Mouse (Mus musculus): Measurements from ENCODE around the gene Setd7.
A peak's percentile ranks its signal among the peaks of the same experiment; 100 is the strongest.

Setd7 gene

DNA sequence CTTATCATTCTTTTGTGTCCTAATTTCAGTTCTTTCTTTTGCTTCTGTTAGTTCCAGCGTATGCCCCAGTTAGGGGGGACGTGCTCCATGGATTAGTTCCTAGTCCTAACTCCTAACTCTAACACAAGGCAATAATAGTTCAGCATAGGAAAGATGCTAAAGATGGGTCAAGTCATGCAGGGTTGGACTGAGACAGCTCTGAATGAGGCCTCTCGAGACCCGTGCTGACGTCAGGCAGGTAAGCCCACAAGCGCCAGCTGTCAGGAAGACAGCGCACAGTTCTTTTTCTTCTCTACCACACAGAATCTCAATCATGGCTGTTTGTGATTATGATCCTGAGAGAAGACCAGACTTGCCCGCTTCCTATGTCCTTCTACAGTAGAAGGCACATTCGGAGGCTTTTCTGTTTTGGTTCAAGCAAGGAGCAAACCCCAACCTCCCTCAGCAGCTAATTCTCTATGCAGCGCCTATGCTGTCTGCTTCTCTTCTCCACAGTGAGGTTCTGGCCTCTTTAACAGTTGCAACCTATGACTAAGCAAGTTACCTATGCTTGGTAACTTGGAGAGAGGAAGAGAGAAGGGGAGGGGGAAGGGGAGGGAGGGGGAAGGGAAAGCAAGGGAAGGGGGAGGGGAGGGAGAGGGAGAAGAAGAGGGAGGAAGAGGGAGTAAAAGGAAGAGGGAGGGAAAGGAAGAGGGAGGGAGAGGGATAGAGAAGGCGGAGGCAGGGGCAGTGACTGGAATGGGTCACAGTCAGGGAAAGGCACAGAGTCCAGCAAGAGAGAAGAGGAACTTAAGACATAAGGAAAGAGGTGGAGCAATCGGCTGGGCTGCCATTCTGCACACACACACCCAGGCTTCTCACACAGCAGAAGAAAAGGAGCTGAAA lies 42.6 kb downstream of the Setd7 start:
- peak; percentile 74 for DNase-seq (ENCODE audit: low spot score)

DNA sequence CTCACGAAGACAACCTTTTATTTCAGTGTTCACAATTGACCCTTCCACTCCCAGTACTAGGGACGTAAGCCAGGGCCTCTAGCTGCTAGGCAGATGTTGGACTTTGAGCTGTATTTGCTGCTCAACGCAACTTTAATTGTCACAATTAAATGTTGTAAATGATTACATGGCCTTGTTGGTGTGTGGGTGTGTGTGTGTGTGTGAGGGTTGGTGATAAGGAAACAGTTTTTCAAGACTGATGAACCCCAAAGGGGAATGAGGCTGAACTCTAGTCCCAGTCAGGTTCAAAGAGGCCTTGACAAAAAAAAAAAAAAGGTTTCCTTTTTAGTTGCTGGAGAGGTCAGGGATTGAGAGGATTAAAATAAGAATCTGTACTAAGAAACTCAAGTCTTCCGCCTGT lies 43.2 kb downstream of the Setd7 start:
- no peak for DNase-seq (ENCODE audit: low spot score)

DNA sequence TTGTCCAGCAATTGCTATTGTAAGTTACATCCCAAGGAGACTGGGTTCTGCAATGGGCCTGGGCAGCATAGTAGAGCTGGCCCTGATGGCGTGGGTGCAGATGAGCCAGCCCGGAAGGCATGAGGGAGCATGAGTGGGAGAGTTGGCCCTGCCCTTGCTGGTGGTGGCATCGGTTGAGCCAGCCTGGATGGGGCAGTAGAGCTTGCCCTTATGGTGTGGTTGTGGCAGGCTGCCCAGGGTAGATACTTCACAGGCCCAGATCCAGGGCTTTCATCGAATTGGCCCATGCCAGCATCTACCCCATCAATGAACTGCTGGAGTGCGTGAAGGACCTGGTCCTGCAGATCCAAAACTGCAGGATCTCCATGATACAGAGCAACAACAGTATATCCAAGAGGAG lies 48.7 kb downstream of the Setd7 start:
- no peak for DNase-seq (ENCODE audit: low spot score)

DNA sequence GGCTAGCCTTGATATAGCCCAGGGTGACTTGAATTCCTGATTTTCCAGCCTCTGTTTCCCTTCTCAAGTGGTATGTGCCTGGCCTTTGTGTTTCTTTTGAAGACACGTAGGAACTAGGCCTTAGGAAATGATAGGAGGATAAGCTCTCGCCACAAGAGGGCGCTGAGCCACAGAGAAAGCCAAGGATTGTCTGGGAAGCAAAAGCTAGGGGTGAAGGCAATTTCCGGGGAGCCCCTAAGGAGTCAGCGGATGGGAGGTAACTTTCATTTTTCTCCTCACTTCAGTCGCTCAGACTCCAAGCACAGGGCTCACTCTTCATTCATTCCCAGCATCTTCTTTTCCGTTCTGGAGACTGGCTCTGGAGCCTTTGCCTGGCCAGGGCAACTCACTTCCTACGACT lies 49.8 kb downstream of the Setd7 start:
- DNase-seq (ENCODE audit: low spot score): peak; percentile 48

DNA sequence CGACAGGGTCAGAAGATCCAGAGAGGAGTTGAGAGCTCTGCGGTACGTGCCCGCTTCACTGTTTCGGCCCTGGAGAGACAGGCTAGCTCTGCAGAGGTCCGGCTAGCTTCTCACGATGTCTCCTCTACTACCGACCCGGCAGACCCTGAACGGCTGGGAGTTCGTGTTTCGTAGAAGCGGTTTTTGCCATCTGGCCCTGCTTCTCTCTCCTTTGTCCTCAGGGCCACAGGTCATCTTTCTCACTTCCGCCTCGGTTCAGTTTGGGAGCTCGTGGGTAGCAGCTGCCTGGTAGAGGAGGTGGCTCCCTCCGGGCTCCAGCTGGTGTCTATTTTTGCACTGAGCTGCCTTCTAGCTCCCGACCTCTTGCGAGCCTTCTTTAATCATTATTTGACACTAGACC lies 55.2 kb downstream of the Setd7 start:
- DNase-seq (ENCODE audit: low spot score): no peak

DNA sequence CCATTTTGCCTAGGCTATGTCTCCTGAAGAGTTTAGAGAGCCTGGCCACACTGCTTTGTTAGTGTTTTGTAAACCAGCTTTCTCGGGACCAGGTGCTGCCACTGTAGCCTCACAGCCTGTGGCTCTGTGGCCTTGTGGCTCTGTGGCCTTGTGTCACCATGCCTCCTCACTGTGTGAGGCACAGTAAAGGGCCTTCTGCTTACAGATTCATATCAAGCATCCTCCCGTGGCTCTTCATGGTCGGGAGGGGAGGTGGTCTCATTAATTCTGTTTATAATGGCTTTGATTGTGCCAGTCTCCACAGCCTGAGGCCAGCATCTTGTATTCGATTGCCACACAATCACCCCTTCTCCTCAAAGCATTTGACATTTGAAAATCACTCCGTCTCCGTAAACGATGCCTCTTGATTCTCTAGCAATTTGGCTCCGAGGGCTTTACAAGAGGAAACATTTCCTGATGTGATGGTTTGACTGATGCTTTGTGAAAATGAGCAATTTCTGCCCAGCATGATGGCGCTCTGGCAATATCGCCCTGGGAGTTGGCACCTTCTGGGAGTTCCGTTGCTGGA lies 56.2 kb downstream of the Setd7 start:
- no peak for DNase-seq (ENCODE audit: low spot score)

DNA sequence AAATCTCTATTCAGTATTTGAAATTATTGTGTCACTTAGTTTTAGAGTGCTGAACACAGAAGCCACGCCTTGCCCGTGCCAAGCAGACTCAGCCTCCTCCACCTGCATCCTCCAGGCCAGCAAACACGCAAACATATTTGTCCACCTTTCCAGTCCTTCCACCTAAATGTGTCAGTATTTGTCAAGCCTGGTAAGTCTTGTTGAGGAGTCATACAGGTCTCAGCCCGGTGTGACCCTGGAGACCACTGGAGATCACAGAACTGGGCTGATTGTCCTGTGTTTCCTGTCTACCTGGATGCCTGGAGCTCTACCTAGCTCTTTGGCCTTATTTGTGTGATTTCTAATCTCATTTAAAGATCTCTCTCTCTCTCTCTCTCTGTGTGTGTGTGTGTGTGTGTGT lies 60.8 kb downstream of the Setd7 start:
- no peak for DNase-seq (ENCODE audit: low spot score)

DNA sequence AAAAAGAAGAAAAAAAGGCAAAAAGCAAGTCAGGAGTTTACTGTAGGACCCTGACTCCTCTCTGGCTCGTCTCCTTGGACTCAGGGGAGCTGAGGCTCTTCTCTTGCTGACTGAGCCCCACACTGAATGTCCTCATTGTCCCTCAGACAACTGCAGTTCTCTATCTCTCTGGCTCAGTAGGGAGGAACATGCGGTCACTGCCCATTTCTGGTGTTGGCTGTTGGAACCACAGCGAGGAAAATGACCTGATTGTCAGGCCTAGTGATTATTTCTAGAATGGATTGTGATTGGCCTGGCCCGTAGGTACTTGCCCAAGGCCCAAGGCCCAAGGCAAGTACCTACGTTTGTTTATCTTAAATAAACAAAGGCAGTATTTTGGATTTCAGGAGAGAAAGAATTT lies 62.0 kb downstream of the Setd7 start:
- DNase-seq (ENCODE audit: low spot score): no peak

DNA sequence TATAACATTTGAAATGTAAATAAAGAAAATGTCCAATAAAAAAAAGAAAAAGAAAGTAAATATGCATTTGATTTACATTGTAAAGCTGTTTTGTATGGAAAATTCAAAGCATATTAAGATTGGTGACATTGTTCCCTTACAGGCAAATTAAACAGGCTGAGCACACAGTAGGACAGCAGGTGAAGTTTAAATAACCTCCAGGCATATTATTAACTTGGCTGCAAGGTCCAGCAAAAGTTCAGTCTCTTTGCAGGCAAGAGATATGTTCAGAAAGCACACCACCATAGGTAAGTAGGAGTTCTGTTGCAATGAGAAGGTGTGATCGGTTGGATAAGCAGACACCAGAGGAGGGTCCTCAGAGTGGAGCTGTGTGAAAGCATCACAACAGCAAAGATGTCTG lies 62.7 kb downstream of the Setd7 start:
- no peak for DNase-seq (ENCODE audit: low spot score)

DNA sequence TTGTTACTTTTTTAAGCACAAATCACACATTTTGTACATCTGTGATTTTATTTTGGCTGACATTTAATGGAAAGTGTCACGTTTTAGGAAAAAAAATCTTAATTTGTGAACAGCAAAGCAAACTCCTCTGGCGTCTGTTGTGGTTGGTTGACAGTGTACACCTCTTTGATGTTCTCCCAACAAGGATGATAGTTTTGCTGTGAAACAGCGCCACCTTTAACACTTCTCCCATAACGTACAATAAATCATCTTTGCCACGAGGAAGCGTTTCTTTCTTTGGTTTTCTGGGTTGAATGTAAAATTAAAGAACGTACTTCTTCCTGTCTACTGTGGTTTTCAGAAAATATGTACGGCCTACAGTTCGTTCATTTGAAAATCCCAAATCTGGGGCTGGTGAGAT lies 65.0 kb downstream of the Setd7 start:
- DNase-seq (ENCODE audit: low spot score): no peak

DNA sequence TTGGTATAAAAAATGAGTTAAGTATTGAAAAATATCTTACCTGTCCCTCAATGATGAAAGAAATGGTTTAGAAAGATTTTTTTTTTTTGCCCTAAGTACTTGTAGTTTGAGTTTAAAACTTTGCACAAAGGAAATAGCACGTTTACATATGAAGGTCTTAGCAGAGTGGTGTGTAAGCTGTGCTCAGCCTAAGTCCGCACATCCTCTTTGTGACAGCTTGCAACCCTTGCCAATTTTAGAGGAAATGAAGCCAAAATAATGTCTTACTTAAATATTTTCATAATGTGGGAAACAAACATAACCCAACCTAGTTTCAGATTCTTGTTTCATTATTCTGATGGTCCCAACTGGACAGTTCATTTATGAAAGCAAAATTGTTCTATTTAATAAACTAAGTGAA lies 66.2 kb downstream of the Setd7 start:
- no peak for DNase-seq (ENCODE audit: low spot score)

DNA sequence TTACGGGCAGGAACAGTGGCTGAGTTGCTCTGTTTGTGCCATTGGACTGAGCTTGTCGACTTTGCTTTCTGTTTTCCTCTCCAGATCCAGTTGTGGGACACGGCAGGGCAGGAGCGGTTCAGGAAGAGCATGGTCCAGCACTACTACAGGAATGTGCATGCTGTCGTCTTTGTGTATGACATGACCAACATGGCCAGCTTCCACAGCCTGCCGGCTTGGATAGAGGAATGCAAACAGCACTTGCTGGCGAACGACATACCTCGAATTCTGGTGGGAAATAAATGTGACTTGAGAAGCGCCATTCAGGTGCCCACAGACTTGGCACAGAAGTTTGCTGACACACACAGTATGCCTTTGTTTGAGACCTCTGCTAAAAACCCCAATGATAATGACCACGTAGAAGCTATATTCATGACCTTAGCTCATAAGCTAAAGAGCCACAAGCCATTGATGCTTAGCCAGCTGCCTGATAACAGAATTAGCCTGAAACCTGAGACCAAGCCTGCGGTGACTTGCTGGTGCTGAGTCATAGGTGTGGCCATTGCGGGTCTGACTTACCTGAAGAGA lies 67.3 kb downstream of the Setd7 start:
- DNase-seq (ENCODE audit: low spot score): no peak

DNA sequence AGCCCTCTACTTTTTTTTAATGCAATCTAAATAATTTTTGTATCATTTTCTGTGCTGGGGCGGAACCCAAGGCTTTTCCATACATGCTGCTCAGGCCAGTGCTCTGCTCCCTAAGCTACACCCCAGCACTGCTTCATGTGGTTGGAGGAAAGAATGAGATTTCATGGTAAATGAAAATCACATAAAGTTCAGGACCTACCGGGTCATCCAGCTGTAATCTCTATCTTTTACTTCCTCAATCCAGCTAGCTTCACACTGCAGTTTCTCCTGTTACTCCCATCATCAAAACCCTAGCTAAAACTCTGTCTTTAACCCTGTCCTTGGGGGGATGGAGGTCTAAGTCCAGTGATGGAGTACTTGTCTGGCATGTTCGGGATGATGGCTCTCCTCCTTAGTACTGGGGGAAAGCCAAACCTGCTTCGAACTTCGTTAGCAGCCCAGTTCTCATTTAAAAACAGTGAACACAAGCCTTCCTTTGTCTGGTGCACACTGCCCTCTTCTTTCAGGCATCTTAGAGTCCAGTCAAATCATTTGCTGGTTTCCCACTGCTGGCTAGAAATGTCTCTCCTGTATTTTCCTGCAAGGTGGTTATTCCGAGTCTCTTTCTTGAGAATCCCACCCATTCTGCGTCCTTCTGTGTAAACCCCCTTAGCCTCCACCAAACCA lies 70.5 kb downstream of the Setd7 start:
- DNase-seq (ENCODE audit: low spot score): no peak

DNA sequence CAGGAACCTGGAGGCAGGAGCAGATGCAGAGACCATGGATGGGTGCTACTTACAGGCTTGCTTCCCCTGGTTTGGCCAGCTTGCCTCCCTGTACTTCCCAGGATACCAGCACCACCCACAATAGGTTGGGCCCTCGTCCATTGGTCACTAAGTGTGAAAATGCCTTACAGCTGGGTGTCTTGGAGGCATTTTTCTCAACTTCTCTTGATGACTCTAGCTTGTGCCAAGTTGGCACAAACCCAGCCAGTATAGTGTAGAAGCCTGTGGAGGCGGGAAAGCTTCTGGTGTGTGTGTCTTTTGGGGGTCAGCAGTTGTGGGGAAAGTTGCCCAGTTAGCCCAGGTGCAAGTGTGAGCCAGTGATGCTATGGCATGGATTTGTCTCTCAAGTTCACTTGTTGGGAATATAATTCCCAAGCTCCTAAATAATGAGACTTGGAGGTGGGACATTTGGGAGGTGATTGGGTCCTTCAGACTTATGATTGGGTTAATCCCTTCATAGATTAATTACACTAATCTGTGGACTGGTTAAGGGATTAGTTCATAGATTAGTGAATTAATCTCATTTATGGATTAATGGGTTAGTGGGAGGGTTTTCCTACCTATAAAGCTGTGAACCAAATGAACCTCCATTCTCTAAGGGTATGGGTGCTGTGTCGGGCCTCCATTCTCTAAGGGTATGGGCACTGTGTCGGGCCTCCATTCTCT lies 74.0 kb downstream of the Setd7 start:
- no peak for DNase-seq (ENCODE audit: low spot score)

DNA sequence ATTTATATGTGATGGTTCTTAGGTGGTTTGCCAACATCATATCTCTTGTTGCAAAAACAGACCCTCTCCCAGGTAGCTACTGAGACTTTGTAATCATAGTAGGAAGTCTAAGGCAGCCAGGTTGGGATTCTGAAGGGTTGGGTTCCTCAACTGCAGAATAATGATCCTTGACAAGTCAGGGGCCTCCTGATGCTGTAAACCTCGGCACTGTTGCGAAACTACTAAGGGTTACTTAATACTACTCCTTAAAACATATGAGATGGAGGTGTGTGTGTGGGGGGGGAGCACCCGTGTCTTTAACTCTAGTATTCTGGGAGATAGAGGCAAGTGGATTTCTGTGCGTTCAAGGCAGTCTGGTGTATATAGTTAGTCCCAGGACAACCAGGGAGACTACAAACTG lies 75.3 kb downstream of the Setd7 start:
- no peak for DNase-seq (ENCODE audit: low spot score)

DNA sequence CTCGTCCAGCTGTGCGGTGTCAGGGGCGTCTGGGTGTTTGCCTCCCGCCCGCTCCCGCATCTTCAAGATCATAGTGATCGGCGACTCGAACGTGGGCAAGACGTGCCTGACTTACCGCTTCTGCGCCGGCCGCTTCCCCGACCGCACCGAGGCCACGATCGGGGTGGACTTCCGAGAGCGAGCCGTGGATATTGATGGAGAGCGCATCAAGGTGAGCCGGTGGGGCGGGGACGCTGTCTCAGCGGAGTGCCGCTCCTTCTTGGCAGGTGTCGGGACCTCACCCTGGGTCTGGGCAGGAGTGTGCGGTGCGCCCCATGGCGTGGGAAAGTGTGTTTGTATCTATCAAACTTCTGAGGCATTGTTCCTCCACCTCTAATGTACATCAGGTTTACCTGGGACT lies 76.3 kb downstream of the Setd7 start:
- no peak for DNase-seq (ENCODE audit: low spot score)

DNA sequence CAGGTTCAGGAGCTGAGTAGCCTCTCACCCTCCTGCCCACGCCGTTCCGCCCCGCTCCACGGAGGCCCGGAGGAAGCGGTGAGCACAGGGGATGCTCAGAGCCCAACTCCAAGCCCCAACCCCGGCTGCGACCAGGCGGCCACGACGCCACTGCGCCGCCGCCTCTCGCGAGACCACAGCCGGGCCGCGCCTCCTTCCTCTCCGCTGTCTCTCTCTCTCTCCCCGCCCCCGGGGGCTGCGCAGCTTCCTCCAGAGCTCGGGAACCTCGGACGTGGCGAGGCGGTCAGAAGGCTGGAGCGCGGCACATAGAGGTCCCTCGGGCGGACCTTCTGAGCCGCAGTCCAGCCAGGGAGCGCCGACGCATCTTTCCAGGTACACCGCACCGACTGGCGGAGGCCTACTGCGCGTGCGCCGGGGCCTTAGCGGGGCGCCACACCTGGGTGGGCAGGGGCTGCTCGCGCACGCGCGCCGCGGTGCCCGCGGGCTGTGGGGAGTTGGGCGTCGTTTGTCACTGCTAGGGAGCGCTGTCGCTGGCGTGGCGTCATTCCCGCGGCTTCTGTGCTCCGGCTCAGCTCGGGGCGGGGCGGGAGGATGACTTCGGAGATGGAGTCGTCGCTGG lies 76.8 kb downstream of the Setd7 start, which contains the start of gene Rab33b:
TSS of gene Rab33b (plus strand) at position 180 of the 619 bp plus-strand sequence.
- DNase-seq (ENCODE audit: low spot score): peak; percentile 98

DNA sequence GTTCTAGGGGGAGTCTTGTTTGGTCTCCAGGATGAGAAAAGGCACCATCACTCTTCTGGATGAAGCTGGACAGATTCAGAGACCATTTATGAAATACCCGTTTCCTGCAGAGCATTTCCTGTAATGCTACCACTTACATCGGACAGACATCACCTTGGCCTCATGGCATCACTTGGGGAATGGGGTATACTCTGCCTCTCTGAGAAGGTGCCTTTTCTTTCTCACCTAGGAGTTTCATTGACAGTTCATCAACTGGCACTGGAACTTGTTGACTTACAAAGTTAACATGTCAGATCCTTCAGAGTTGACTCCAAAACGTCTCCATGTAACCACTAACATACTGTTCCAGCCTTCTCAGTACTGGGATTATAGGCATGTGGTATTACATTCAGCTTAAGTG lies 77.9 kb downstream of the Setd7 start:
- no peak for DNase-seq (ENCODE audit: low spot score)

DNA sequence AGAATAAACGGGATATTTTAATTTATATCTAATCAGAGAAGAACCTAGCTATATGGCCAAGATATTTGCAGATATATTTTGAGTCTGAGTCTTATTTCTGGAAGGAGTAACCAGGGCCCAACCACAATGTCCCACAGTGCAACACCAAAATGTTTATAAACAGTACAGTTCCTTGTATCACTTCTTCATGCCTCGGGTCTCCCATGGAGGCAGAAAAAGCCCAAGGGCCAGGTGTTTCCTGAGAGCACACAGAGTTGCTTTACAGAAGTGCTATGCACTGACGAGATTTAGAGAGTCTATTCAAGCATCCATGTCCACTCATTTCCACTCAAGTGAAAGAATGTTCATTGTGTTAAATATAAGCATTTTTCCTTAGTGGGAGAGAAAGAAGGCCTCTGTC lies 78.8 kb downstream of the Setd7 start:
- DNase-seq (ENCODE audit: low spot score): no peak

DNA sequence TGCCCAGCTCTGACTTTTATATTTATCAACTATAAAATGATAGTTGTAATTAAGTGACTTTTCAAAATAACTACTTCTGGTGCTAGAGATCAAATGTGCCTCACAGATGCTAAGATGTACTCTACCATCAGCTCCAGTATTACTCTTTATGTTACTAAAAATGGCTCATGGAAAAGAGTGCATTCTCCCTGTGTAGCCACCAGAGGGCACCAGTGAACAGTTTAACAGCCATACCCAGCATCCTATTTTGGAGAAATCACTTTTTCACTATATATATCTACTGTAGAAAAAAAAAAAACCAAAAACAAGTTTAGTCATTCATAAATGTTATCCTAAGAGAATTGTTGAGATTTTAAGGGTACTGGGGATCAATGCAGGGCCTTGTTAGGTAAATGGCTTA lies 79.6 kb downstream of the Setd7 start:
- DNase-seq (ENCODE audit: low spot score): no peak

DNA sequence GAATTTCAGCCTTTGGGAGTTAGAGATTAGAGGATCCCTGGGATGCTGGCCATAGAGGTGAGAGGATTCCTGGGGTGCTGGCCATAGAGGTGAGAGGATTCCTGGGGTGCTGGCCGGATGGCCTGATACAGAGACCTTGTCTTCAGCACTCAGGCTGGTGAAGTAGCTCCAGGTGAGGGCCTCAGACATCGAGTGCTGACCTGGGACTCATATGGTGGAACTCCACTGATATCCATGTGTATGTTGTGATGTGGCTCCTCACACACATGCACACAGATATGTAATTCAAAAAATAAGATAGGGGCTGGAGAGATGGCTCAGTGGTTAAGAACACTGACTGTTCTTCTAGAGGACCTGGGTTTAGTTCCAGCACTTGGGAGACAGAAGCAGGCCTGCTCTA lies 80.8 kb downstream of the Setd7 start:
- DNase-seq (ENCODE audit: low spot score): no peak

DNA sequence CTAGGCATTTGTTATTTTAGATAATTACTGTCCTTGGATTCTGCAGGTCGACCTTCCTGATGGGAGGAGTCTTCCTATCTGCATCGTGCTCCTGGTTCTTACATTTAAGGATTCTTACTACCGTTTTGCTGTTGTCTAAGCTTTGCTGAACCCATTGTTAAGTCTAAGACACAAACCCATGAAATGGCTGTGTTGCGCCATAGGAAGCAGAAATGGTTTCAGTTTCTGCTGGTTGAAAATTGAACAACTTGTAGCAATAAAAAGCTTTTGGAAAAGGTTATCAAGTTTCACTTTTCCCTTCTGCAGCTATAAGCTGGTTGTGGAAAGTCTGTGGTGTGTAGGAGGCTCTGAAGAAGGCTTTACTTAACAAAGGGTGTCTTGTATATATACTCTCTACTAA lies 85.0 kb downstream of the Setd7 start:
- no peak for DNase-seq (ENCODE audit: low spot score)

Measured in yolk sac, embryonic 10.5 days (tissue).